Mouse (Mus musculus): ENCODE results near the gene Gtpbp4.
A peak's percentile ranks its signal among the peaks of the same experiment; 100 is the strongest.
"Not testable (repeated sequence)": the region's sequence is repeated elsewhere in the genome, so short reads cannot be mapped to it uniquely, and the experiment has no call there.

Gtpbp4 gene

DNA sequence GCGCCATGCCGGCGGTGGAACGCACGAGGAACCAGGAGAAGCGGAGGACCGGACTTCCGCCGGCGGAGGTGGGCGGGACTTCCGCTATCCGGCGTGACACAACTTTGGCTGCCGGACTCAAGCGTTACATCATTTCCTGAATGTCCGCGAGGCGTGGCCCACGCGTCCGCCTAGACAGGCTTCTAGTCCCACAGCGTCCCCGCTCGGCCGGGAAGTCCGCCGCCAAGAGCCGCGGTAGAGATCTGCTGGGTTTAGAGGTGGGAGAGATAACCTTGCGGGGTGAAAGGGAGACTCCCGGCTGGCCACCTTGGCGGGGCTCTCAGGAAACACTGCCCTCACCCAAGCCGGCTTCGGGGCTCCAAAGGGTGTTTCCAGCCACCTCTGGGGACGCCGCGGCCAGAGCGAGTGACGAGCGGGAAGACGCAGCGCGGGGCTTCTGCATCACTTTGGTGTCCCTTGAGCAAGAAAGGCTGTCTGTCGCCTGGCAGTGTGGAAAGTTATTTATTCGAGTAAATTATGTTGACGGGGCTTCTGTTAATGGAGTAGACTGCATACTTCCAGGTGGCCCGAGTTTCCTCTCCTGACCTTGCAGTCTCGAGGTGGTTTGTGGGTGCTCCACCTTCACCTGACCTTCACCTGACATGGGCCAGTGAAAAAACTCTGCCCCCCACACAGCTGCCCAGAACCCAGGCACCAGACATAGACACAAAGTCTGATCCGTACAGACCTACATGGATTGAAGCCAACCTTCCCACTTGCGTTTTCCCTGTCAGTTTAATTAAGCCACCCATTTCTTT lies at the start of gene Gtpbp4:
TSS of gene Gtpbp4 (minus strand) at position 94 of the 797 bp plus-strand sequence.
- peak; percentile 90 to 97 for DNase-seq (ENCODE audit: low spot score in 2 of 2)

DNA sequence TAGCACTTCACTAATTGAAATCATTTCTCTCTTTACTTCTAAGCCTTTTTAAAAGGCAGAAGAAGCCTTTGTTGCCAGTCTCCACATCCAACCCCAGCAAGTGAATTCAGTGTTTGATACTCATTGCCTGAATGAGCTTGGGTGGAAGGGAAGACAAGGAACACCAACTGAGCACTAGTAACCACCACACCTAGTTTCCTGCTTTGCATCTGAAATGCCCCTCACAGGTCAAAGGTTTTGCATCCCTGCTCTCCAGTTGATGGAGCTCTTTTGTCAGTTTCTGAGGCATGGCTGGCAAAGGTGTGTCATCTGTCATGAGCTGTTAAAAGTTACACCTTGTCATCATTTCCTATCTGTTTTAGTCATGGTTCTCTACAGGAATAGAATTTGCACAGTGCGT lies 48.8 kb upstream of the Gtpbp4 start:
- no peak for DNase-seq (ENCODE audit: low spot score in 2 of 2)

GRCm38 (mm10) chr13:9043289-9044049 lies 47.6 kb upstream of the Gtpbp4 start:
- DNase-seq (ENCODE audit: low spot score in 2 of 2) = no peak

GRCm38 (mm10) chr13:9040626-9041025 lies 44.7 kb upstream of the Gtpbp4 start:
- DNase-seq (ENCODE audit: low spot score in 2 of 2) = no peak

DNA sequence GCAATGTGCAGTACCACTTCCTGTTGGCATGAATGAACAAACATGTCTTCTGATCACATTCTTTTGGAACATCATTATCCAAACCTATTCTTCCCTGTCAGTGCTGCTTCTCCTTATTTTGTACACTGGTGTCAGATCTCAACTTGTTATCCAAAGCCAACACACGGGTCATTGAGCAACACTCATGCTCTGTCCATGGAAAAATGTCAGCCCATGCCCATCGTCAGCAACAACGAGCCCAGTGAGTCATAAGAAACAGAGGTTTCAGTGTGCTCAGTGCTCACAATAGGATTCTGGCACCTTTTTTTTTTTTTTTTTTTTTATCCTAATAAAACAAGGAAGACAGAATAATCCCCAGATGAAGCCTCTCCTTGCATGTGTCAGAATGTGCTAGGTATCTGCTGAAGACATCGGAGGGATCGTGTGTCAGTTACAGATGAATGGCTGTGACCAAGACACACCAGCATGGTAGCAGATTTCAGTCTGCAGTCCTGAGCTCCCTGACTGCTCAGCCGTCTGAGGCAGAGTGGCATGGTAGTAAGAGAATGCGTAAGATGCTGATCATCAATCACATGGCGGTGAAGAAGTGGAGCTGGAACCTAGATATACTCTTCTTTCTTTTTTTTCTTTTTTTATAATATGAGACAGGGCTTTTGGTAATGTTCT lies 36.2 kb upstream of the Gtpbp4 start:
- no peak for DNase-seq (ENCODE audit: low spot score in 2 of 2)

DNA sequence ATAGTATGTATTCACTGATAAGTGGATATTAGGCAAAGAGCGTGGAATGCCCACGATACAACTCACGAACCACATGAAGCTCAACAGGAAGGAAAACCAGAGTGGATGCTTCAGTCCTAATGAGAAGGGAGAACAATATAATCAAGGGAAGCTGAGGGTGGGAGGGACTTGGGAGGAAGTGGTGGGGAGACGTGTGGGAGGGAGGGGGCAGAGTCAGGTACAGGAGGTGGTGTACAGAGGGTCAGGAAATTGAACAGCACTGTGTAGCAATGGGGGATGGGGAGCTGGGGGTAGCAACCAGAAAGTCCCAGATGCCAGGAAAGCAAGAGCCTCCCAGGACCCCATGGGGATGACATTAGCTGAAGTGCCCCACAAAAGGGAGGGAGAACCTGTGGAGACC lies 34.5 kb upstream of the Gtpbp4 start:
- no peak for DNase-seq (ENCODE audit: low spot score in 2 of 2)

GRCm38 (mm10) chr13:9027251-9027650 lies 31.4 kb upstream of the Gtpbp4 start:
- no peak for DNase-seq (ENCODE audit: low spot score in 2 of 2)

GRCm38 (mm10) chr13:9022623-9023022 lies 26.7 kb upstream of the Gtpbp4 start:
- no peak for DNase-seq (ENCODE audit: low spot score in 2 of 2)

GRCm38 (mm10) chr13:9021556-9021955 lies 25.7 kb upstream of the Gtpbp4 start:
- DNase-seq (ENCODE audit: low spot score in 2 of 2) = no peak

DNA sequence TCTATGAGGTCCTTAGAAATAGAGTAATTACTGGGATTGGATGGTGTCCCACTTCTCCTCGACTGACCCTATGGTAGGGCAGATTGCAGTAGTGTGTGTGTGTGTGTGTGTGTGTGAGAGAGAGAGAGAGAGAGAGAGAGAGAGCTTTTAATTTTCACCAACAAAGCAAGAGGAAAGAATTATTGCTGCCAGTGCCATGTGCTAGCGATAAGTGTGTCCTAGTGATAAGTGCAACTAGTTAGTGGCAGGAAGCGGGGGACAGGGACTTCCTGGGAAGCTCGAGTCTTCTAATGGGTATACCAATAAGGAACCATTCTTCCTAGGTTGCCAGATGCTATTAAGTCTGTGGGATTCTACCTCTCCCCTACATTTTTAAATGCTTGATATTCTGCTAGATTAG lies 23.8 kb upstream of the Gtpbp4 start:
- DNase-seq (ENCODE audit: low spot score in 2 of 2) = no peak

GRCm38 (mm10) chr13:9018974-9019587 lies 23.2 kb upstream of the Gtpbp4 start:
- DNase-seq (ENCODE audit: low spot score in 2 of 2) = no peak

DNA sequence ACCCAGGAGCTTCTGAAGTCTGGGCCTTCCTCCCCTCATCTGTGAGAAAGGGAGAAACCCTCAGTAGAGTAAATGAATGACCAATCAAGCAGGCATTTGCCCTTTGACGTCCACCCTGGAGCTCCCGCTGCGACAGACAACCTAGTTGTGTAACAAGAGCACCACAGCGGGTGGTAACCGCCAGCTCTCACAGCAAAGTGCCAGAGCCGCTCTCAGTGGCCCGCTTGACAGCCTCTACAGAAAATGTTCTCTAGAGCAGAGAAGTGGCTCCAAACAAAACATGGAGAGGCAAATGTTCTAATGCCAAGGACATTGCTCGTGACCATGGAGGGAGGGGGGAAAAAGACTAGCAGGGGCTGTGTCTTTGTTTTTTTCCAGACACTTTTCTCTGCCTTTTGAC lies 21.3 kb upstream of the Gtpbp4 start:
- DNase-seq (ENCODE audit: low spot score in 2 of 2) = no peak

DNA sequence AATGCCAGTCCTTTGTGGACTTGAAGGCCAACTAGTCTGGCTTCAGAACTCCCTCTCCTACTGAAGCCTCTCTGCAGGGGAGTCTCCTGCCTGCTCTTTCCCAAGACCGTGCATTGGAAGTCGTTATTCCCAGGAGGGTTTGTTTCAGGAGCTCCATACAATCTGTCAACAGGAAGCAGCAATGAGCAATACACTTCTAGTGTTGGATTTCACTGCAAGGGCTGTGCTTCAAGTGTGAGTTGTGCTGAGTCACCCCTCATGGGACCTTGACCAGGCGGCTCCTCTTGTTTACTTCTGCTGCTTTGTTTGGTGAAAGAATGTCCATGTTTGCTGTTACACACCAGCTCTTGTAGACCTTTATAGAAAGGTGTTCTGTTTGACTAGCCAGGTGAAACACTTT lies 18.5 kb upstream of the Gtpbp4 start:
- peak in 1 of 2 experiments; percentile 30 for DNase-seq (ENCODE audit: low spot score in 2 of 2)

DNA sequence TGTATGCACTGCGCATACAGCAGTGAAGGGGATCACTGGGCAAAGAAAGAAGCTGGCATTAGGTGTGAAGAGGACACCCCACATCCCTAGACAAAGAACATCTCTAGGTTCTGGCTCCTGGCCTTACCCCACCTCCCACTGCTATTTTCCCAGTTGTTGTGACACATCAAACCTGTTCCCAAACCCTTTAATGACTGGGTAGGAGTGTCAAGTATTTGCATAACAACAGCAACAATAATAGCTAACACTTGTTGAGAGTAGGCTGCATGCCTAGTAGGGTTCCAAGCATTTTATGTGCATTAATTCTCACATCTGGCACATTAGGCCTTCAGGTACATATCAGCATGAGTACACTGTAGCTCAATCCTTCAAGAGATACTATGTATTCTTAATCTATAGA lies 17.6 kb upstream of the Gtpbp4 start:
- DNase-seq (ENCODE audit: low spot score in 2 of 2) = no peak

- peak; percentile 44 to 92 for DNase-seq (ENCODE audit: low spot score in 2 of 2)
Measured at GRCm38 (mm10) chr13:9011596-9012350, 15.9 kb upstream of the Gtpbp4 start.

- DNase-seq (ENCODE audit: low spot score in 2 of 2) = no peak
Measured at GRCm38 (mm10) chr13:9003306-9003705, 7.4 kb upstream of the Gtpbp4 start.

DNA sequence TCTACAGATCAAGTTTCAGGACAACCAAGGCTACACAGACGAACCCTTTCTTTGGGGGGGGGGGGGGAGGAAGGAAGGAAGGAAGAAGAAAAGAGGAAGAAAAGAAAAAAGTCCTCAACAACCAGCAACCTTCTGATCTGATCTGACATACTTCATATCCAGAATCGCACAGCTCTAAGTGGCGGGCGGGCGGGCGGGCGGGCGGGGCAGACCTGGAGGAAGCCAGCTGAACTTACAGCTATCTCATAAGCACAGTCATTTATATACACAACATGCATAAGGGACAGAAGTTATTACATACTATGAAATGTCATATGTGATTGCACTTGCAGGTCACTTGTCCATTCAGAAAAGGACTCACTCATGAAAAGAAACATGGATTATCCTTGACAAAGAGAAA lies 3.6 kb upstream of the Gtpbp4 start:
- DNase-seq (ENCODE audit: low spot score in 2 of 2) = no peak

DNA sequence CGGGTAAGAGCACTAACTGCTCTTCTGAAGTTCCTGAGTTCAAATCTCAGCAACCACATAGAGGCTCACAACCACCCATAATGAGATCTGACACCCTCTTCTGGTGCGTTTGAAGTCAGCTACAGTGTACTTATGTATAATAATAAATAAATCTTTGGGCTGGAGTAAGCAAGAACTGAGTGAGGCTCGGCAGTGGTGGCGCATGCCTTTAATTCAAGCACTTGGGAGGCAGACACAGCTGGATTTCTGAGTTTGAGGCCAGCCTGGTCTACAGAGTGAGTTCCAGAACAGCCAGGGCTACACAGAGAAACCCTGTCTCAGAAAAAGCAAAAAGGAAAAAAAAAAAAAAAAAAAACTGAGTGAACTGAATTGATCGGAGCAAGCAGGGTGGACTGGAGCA lies 1.3 kb upstream of the Gtpbp4 start:
- not testable (repeated sequence) for DNase-seq (ENCODE audit: low spot score in 2 of 2)

GRCm38 (mm10) chr13:8995159-8995989 lies 509 bp downstream of the Gtpbp4 start:
- DNase-seq (ENCODE audit: low spot score in 2 of 2) = no peak

GRCm38 (mm10) chr13:8992231-8992630 lies 3.7 kb downstream of the Gtpbp4 start:
- no peak for DNase-seq (ENCODE audit: low spot score in 2 of 2)

All from spleen, postnatal 10 days (tissue).